Mouse (Mus musculus): ENCODE results near the gene Aldh2.

Aldh2 gene

GRCm38 (mm10) chr5:121594714-121595313, 1.2 kb upstream of the Aldh2 start:
- DNase-seq = no peak

- no peak for DNase-seq
Observed at GRCm38 (mm10) chr5:121592816-121593407, 712 bp downstream of the Aldh2 start.

GRCm38 (mm10) chr5:121592064-121592815, 1.4 kb downstream of the Aldh2 start:
- no peak for DNase-seq

GRCm38 (mm10) chr5:121591417-121592063, 2.1 kb downstream of the Aldh2 start:
- no peak for DNase-seq

GRCm38 (mm10) chr5:121589928-121590327, 3.7 kb downstream of the Aldh2 start:
- no peak for DNase-seq

- peak in 1 of 2 experiments; percentile 47 for DNase-seq
Observed at GRCm38 (mm10) chr5:121586400-121587039, 7.1 kb downstream of the Aldh2 start.

GRCm38 (mm10) chr5:121585699-121586098, 7.9 kb downstream of the Aldh2 start:
- no peak for DNase-seq

- no peak for DNase-seq
Observed at GRCm38 (mm10) chr5:121585005-121585404, 8.6 kb downstream of the Aldh2 start.

GRCm38 (mm10) chr5:121583765-121584501, 9.7 kb downstream of the Aldh2 start:
- peak; percentile 99 for DNase-seq

- no peak for DNase-seq
Observed at GRCm38 (mm10) chr5:121581945-121582344, 11.7 kb downstream of the Aldh2 start.

GRCm38 (mm10) chr5:121576927-121577488, 16.6 kb downstream of the Aldh2 start:
- DNase-seq = no peak

- no peak for DNase-seq
Observed at GRCm38 (mm10) chr5:121575867-121576266, 17.8 kb downstream of the Aldh2 start.

- DNase-seq = no peak
Observed at GRCm38 (mm10) chr5:121574145-121574544, 19.5 kb downstream of the Aldh2 start.

- DNase-seq = no peak
Observed at GRCm38 (mm10) chr5:121570787-121571186, 22.8 kb downstream of the Aldh2 start.

- no peak for DNase-seq
Observed at GRCm38 (mm10) chr5:121569881-121570420, 23.7 kb downstream of the Aldh2 start.

GRCm38 (mm10) chr5:121566035-121566681, 27.5 kb downstream of the Aldh2 start:
- peak; percentile 82 to 84 for DNase-seq

- DNase-seq = peak; percentile 81 to 92
Observed at GRCm38 (mm10) chr5:121564468-121564895, 29.1 kb downstream of the Aldh2 start.

GRCm38 (mm10) chr5:121562436-121562835, 31.2 kb downstream of the Aldh2 start:
- DNase-seq = no peak

- DNase-seq = no peak
Observed at GRCm38 (mm10) chr5:121549196-121549595, 44.4 kb downstream of the Aldh2 start.

- no peak for DNase-seq
Observed at GRCm38 (mm10) chr5:121547084-121547483, 46.5 kb downstream of the Aldh2 start.

- peak; percentile 56 to 75 for DNase-seq
Observed at GRCm38 (mm10) chr5:121546530-121546895, 47.1 kb downstream of the Aldh2 start.
